Mouse (Mus musculus) kidney, adult 2 months (tissue): ENCODE measurements at regions not wholly inside any gene's neighbourhood (a gene's known extent, or its start where the extent isn't known, plus 50 kb on each side); places are given as distances from the start of the nearest gene placed in this dataset.

Experiments used
- DNase-seq: peaks from one replicate; pipeline ENCODE4 v3.0.0; 2021
- H3K27ac ChIP-seq: fragments of 200-500 bp; 2 replicates; pipeline ENCODE4 v1.5.1; 2012; ENCODE audit warnings: low read depth, low read length, control low read depth, inconsistent platforms; ENCODE audit not compliant: insufficient read depth
- H3K27me3 ChIP-seq: fragments of 200-500 bp; replicated peaks from 2 replicates; pipeline ENCODE4 v1.6.1; 2012; ENCODE audit warnings: mild to moderate bottlenecking, moderate library complexity, low read length, inconsistent platforms; ENCODE audit not compliant: control insufficient read depth, insufficient read depth
- H3K36me3 ChIP-seq: fragments of 200-500 bp; 2 replicates; pipeline ENCODE4 v1.6.1; 2012; ENCODE audit warnings: mild to moderate bottlenecking, moderate library complexity, low read length, inconsistent platforms; ENCODE audit not compliant: control insufficient read depth, insufficient read depth
- H3K4me1 ChIP-seq: fragments of 200-500 bp; 2 replicates; pipeline ENCODE4 v1.6.1; 2011; ENCODE audit warnings: low read length; ENCODE audit not compliant: control insufficient read depth, insufficient read depth
- H3K4me3 ChIP-seq: fragments of 200-500 bp; 2 replicates; pipeline ENCODE4 v1.5.1; 2011; ENCODE audit warnings: mild to moderate bottlenecking, low read depth, low read length, control low read depth; ENCODE audit not compliant: insufficient read depth
- CTCF ChIP-seq: fragments of 200-500 bp; conservative IDR thresholded peaks from 2 replicates; pipeline ENCODE4 v1.5.1; 2011; ENCODE audit warnings: low read depth, mild to moderate bottlenecking, control low read depth, low read length, moderate library complexity, mixed read lengths; ENCODE audit not compliant: insufficient read depth, insufficient read length
- POLR2A ChIP-seq: fragments of 200-500 bp; IDR thresholded peaks from one replicate; pipeline ENCODE4 v1.6.1; 2011; ENCODE audit warnings: low read depth, low read length, control low read depth
- WGBS: fragments of 180-500 bp; shearing (Covaris S2); methylation state at CpG from one replicate; pipeline ENCODE4 v1.1.7; 2018; 5-methylcytosine and 5-hydroxymethylcytosine counted together

DNA sequence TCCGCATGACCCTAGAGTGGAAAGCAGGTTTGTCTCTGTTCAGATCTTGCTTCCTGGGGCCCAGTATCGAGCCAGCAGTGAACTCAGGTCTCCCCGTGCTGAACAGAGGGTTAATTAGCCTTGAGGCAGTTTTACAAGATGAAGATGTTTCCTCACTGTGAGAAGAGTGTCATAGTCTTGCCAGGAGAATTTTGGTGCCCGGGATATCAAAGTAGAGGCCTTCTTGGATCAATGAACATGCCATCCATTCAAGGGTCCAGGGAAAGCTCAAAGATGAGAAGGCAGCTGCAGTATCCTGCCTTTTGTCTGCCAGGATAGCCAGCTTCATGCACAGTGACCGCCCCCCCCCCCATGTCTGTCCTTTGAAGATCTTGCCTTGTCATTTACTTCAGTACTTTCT, 114.2 kb upstream of the Mylip start:
- H3K36me3 ChIP-seq, result no peaks in the 10 kb centered on the region
- no peak for TF ChIP-seq CTCF
- TF ChIP-seq POLR2A, result no peak
- 68% methylated on average over 5 of the region's 5 CpGs for WGBS
- DNase-seq, result no peak
- H3K27me3 ChIP-seq, result no peaks in the 10 kb centered on the region
- H3K4me3 ChIP-seq, result no peak overlapping the region
- H3K27ac ChIP-seq, result no peak overlapping the region
- H3K4me1 ChIP-seq, result peaks cover 6% of the 10 kb centered on the region

DNA sequence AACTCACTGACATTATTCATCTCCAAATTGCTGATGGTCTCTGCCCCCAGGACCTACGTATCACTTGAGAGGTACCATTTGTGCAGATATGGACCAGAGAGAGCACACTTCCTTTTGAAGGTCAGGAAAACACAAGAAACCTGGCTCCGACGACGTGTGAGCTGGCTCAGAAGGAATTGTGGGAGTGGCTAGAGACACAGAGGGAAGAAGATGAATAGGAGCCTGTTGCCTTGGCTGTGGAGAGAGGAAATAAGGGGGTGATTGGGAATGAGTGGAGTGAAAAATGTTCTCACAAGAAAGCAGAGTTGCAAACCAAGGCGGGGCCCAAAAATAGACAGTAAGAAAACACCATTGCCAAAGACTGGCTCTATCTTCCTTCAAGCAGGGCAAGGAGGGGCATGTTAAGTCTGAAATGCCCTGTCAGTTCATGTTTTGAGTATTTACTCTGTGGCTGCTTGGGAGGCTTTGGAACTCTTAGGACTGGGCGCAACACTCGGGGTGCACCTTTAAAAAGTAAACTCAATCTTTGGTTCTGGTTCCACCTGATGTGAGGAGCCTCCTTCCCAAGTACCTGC, 111.6 kb upstream of the Mylip start:
- TF ChIP-seq POLR2A, result no peak
- TF ChIP-seq CTCF, result no peak
- DNase-seq, result peak; percentile 33
- 62% methylated on average over 7 of the region's 7 CpGs for WGBS
- Histone ChIP-seq H3K27me3 (no peaks in the 10 kb centered on the region), H3K36me3 (no peaks in the 10 kb centered on the region), H3K27ac (no peak overlapping the region), H3K4me1 (peaks cover 6% of the 10 kb centered on the region), H3K4me3 (no peak overlapping the region)

DNA sequence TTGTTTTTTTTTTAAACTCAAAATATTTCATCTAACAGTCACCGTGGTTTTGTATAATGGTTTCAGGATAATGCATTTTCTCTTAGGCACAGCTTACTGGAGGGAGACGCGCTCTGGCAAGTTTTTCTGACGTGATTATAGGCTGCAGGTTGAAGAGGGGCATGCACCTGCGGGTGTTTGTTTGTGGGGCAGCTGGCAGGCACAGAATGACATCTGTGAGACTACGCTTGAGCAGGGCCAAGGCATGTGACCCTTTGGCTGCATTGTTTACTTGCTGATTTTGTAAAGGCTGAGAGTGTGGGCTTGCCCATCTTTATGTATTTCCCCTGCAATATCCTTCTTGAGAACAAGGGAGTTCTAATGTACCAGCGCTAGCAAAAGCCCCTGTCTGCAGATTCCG, 108.4 kb upstream of the Mylip start:
- TF ChIP-seq CTCF (no peak), POLR2A (no peak)
- H3K4me1 ChIP-seq, result peaks cover 7% of the 10 kb centered on the region
- no peaks in the 10 kb centered on the region for H3K27me3 ChIP-seq
- no peaks in the 10 kb centered on the region for H3K36me3 ChIP-seq
- 64% methylated on average over 8 of the region's 8 CpGs for WGBS
- H3K4me3 ChIP-seq, result no peak overlapping the region
- DNase-seq, result peak; percentile 29
- no peak overlapping the region for H3K27ac ChIP-seq

DNA sequence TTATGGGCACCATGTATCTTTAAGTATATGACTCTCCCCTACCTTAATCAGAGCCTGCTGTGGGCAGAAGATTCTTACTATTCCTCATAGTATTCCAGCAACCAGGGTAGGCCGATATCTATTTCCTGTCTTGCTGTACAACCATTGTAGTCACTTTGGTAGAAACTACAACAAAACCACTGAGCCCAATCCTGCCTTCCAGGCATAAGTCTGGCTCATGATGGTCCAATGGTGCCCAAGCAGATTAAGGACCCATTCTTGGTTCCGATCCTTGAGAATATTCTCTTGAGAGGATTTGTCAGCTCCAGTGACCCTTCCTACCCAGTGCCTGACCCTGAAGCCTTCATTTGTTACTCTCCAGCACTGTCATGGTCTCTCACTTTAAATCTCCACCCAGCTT, 102.9 kb upstream of the Mylip start:
- Histone ChIP-seq H3K27ac (no peak overlapping the region), H3K4me3 (no peak overlapping the region), H3K36me3 (no peaks in the 10 kb centered on the region), H3K27me3 (no peaks in the 10 kb centered on the region), H3K4me1 (peaks cover 14% of the 10 kb centered on the region)
- TF ChIP-seq POLR2A (no peak), CTCF (no peak)
- 85% methylated on average over 2 of the region's 2 CpGs for WGBS
- DNase-seq, result no peak

DNA sequence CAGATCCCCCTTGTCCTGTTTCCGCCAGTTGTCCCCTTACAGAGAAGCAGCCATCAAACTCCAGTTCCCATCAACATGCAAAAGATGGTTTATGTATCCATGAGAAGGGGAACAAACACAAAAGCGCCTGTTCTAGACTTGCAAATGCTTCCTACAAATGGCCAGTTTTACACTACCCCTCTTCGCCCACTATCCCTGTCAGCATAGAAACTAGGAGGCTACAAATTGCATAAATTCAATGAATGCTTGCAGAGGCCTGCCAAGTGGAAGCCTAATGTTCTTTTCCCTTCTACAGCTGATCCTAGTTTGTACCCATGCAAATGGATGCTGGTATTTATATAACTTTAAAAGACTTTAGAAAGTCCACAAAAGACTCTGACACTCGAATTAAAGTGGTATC, 102.3 kb upstream of the Mylip start:
- Histone ChIP-seq H3K4me3 (no peak overlapping the region), H3K36me3 (no peaks in the 10 kb centered on the region), H3K27ac (peak overlapping the region; percentile 45), H3K27me3 (no peaks in the 10 kb centered on the region), H3K4me1 (peaks cover 14% of the 10 kb centered on the region)
- TF ChIP-seq CTCF (no peak), POLR2A (no peak)
- no peak for DNase-seq
- WGBS, result 89% methylated on average over 4 of the region's 4 CpGs

DNA sequence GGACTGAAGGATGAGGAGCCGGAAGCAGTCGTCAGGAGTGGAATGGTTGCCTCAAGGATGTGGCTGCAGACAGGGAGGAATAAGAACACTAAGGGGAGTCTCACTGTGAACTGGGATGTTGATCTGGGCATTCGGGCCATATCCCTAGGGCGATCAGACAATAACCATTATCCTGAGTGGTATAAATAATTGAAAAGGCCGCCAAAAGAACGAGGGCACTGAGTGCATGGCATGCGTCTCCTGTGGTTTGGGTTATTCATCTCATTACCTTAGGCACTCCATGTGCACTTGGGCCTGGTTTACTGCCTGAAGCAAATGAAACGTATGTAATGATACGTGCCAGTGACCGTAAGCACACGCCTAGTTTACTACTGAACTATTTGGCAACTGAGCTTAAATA, 99.6 kb upstream of the Mylip start:
- TF ChIP-seq CTCF (no peak), POLR2A (no peak)
- 95% methylated on average over 11 of the region's 11 CpGs for WGBS
- H3K4me3 ChIP-seq, result no peak overlapping the region
- no peaks in the 10 kb centered on the region for H3K27me3 ChIP-seq
- no peaks in the 10 kb centered on the region for H3K36me3 ChIP-seq
- peaks cover 10% of the 10 kb centered on the region for H3K4me1 ChIP-seq
- no peak for DNase-seq
- no peak overlapping the region for H3K27ac ChIP-seq

DNA sequence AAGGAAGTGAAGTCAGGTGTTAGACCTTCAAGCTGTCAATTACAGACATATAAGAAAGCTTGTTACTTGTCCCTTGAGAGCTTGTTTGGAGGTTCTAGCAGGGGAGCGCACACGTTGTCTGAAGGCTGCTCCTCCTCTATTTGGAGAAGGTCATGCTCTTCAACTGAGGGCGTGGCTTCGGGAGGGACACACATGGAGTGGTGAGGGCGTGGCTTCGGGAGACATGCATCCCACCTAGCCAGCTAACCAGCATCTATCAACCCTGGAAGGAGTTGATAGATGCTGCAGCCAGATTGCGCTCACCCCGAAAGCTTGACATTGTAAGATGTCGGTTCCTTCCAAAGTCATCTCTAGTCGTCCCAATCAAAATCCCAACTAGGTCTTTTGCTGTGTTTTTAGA, 94.9 kb upstream of the Mylip start:
- no peak for DNase-seq
- no peaks in the 10 kb centered on the region for H3K4me1 ChIP-seq
- H3K36me3 ChIP-seq, result no peaks in the 10 kb centered on the region
- no peak overlapping the region for H3K27ac ChIP-seq
- no peaks in the 10 kb centered on the region for H3K27me3 ChIP-seq
- TF ChIP-seq POLR2A (no peak), CTCF (no peak)
- 87% methylated on average over 10 of the region's 10 CpGs for WGBS
- no peak overlapping the region for H3K4me3 ChIP-seq

DNA sequence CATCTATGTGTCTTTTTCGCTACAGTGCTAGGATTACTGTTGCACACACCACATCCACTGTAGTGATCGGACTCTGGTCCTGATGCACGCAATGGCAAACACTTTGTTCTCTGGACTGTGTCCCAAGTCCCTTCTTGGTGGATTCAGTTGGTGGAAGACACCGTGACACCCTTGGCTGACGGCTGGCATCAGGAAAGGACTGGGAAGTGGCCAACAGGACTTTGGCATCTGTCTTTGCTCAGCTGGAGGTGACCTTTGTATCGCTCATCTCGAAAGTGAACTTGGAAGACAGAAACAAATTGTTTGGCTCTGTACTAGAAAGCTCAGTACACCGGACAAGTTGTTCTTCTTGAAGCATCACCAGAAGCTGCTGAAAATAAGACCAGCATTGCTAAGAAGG, 88.9 kb upstream of the Mylip start:
- no peaks in the 10 kb centered on the region for H3K36me3 ChIP-seq
- peaks cover 7% of the 10 kb centered on the region; the same call in 1 of the 2 replicates for H3K4me1 ChIP-seq
- TF ChIP-seq CTCF (no peak), POLR2A (no peak)
- no peak overlapping the region for H3K4me3 ChIP-seq
- H3K27me3 ChIP-seq, result no peaks in the 10 kb centered on the region
- WGBS, result 62% methylated on average over 8 of the region's 8 CpGs
- H3K27ac ChIP-seq, result peak overlapping the region; percentile 95
- DNase-seq, result peak; percentile 96
